Mouse (Mus musculus) heart, embryonic 13.5 days (tissue): ENCODE results near the gene Map2k6. TPM values are rescaled to one million over a fixed set of nuclear protein-coding genes. Genes with fewer than 3 reads are reported as not detected.

Experiments
- ATAC-seq: fragments of 200-750 bp; cut with Nextera tagmentation; 2 replicates; pipeline ENCODE4 v1.8.0; 2017; ENCODE audit warnings: moderate TSS enrichment; ENCODE audit not compliant: insufficient number of reproducible peaks, low FRiP score, low TSS enrichment; ENCODE audit errors: extremely low read depth
- H3K27ac ChIP-seq: fragments of 300-500 bp; sonication (generic); replicated peaks from 2 replicates; pipeline ENCODE4 v1.5.1; 2015; ENCODE audit warnings: moderate library complexity, mild to moderate bottlenecking, inconsistent platforms
- H3K27me3 ChIP-seq: fragments of 300-500 bp; sonication (generic); replicated peaks from 2 replicates; pipeline ENCODE4 v1.6.1; 2015; ENCODE audit warnings: mild to moderate bottlenecking, inconsistent platforms
- H3K36me3 ChIP-seq: fragments of 300-500 bp; sonication (generic); 2 replicates; pipeline ENCODE4 v1.6.1; 2015; ENCODE audit warnings: mild to moderate bottlenecking, inconsistent platforms
- H3K4me1 ChIP-seq: fragments of 300-500 bp; sonication (generic); 2 replicates; pipeline ENCODE4 v1.6.1; 2015; ENCODE audit warnings: inconsistent platforms
- H3K4me2 ChIP-seq: fragments of 300-500 bp; sonication (generic); 2 replicates; pipeline ENCODE4 v1.6.1; 2015; ENCODE audit warnings: inconsistent platforms, mild to moderate bottlenecking, moderate library complexity
- H3K4me3 ChIP-seq: fragments of 300-500 bp; sonication (generic); 2 replicates; pipeline ENCODE4 v1.5.1; 2015; ENCODE audit warnings: moderate library complexity, mild to moderate bottlenecking, inconsistent platforms
- H3K9ac ChIP-seq: fragments of 300-500 bp; sonication (generic); 2 replicates; pipeline ENCODE4 v1.6.1; 2015; ENCODE audit warnings: inconsistent platforms, mild to moderate bottlenecking, moderate library complexity
- H3K9me3 ChIP-seq: fragments of 300-500 bp; sonication (generic); 2 replicates; pipeline ENCODE4 v1.6.1; 2016; ENCODE audit warnings: inconsistent platforms
- WGBS: fragments of 180-500 bp; shearing (Covaris S2); methylation state at CpG from one replicate; pipeline ENCODE4 v1.1.7; 2015; ENCODE audit warnings: mixed read lengths; 5-methylcytosine and 5-hydroxymethylcytosine counted together
- polyA plus RNA-seq: library from polyadenylated mRNA; unstranded; fragments of >200 nt; fragmentation: Nextera tagmentation; extraction: Ambion mirVana; gene quantifications from 2 replicates; pipeline ENCODE4 v1.2.1, GENCODE M21; 2015

The Map2k6 gene
- polyA plus RNA-seq, 1 experiment from 2014 or later, result 14.4 TPM

DNA sequence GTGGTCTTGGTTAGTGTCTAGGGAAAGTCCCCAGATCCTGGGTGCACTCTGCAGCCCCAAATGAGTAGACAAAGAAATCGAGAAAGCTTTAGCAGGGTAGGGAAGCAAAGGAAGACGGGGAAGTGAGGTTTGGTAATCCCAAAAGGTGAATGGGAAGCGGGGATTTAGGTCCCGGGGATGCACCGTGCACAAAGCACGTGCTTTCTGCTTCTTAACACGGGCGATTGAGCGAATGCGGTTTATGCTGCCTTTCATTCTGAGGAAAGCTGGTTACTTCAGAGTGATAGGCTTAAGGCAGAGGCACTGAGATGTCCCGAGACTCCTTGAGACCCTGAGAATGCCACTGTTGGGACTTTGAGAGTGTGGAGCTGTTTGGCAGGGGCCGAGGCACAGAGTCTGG, 38.1 kb downstream of the Map2k6 start:
- no peak for ATAC-seq
- 77% methylated on average over 12 of the region's 12 CpGs for WGBS
- Histone ChIP-seq H3K4me2 (no peak overlapping the region), H3K36me3 (peaks cover 6% of the 10 kb centered on the region; the same call in 1 of the 2 replicates), H3K27me3 (no peaks in the 10 kb centered on the region), H3K4me1 (0 out of 2 replicates have a peak, but pooled peaks cover 10% of the 10 kb centered on the region), H3K9me3 (no peaks in the 10 kb centered on the region), H3K9ac (no peak overlapping the region), H3K27ac (no peak overlapping the region), H3K4me3 (no peak overlapping the region)

DNA sequence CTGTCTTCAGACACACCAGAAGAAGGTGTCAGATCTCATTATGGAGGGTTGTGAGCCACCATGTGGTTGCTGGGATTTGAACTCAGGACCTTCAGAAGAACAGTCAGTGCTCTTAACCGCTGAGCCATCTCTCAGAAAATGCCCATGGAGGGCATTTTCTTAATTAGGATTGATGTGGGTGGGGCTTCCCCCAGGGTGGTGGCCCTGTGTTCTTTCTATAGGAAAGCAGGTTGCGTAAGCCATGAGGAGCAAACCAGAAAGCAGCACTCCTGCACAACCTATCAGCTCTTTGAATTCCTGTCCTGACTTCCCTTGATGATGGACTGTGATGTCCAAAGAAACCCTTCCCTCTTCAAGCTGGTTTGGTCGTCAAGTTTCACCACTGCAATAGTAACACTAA, 39.2 kb downstream of the Map2k6 start:
- no peak for ATAC-seq
- Histone ChIP-seq H3K9me3 (no peaks in the 10 kb centered on the region), H3K36me3 (peaks cover 6% of the 10 kb centered on the region; the same call in 1 of the 2 replicates), H3K4me2 (no peak overlapping the region), H3K27me3 (no peaks in the 10 kb centered on the region), H3K4me1 (0 out of 2 replicates have a peak, but pooled peaks cover 10% of the 10 kb centered on the region), H3K4me3 (no peak overlapping the region), H3K27ac (no peak overlapping the region), H3K9ac (no peak overlapping the region)
- WGBS, result 85% methylated on average over 3 of the region's 3 CpGs

- H3K9ac ChIP-seq, result no peak overlapping the region
- no peak overlapping the region for H3K4me3 ChIP-seq
- 0 out of 2 replicates have a peak, but pooled peaks cover 10% of the 10 kb centered on the region for H3K4me1 ChIP-seq
- H3K36me3 ChIP-seq, result peaks cover 6% of the 10 kb centered on the region; the same call in 1 of the 2 replicates
- H3K9me3 ChIP-seq, result no peaks in the 10 kb centered on the region
- H3K4me2 ChIP-seq, result no peak overlapping the region
- 67% methylated on average over 4 of the region's 4 CpGs for WGBS
- H3K27ac ChIP-seq, result no peak overlapping the region
- no peak for ATAC-seq
- no peaks in the 10 kb centered on the region for H3K27me3 ChIP-seq
Measured at GRCm38 (mm10) chr11:110438700-110439296, 39.9 kb downstream of the Map2k6 start.

DNA sequence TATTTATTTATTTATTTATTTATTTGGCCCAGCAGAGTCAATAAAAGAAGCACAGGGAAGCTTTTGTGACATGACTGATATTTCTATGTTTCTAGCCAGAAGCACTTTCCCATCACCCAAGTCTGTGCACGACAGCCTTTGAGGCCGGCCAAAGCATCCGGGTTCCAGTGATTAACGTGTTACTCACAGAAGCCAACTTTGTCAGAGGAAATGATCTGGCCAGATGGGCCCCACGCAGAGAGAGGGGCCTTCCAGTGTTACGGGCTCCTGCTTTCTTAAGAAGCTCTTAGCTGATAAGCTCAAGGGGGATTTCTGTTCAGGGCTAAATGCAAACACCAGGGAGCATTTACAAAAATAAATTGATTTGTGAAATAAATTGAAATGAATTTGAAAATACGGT, 40.4 kb downstream of the Map2k6 start:
- Histone ChIP-seq H3K4me2 (no peak overlapping the region), H3K4me1 (0 out of 2 replicates have a peak, but pooled peaks cover 10% of the 10 kb centered on the region), H3K9me3 (no peaks in the 10 kb centered on the region), H3K27ac (0 out of 2 replicates have a peak overlapping the region, but pooled peaks have one; percentile 9), H3K36me3 (peaks cover 6% of the 10 kb centered on the region; the same call in 1 of the 2 replicates), H3K27me3 (no peaks in the 10 kb centered on the region), H3K9ac (no peak overlapping the region), H3K4me3 (no peak overlapping the region)
- ATAC-seq, result no peak
- 32% methylated on average over 7 of the region's 7 CpGs for WGBS

DNA sequence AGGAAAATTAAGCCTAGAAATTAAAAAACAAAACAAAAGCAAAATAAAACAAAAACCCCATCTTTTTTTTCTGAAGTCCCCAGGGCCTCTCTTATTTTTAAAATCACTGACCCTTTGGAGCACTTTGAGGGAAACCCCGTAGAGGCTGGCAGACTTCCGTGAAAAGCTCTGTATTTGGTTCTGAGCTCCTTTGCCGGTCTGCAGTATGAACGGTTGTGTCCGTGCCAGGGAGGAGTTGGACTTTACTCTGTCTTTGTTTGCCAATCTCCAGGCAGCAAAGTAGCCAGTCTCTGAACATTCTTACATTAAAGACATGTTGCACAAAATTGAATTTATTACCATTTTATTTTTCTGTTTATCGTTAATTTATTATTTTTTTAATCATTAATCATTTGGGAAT, 45.7 kb downstream of the Map2k6 start:
- 83% methylated on average over 6 of the region's 6 CpGs for WGBS

GRCm38 (mm10) chr11:110448131-110448725, 49.3 kb downstream of the Map2k6 start:
- Histone ChIP-seq H3K36me3 (no peaks in the 10 kb centered on the region), H3K4me3 (peak overlapping the region; percentile 44), H3K27me3 (peaks cover 15% of the 10 kb centered on the region), H3K9ac (peak overlapping the region; percentile 73), H3K4me2 (peak overlapping the region; percentile 77), H3K27ac (no peak overlapping the region), H3K4me1 (peaks cover 43% of the 10 kb centered on the region), H3K9me3 (no peaks in the 10 kb centered on the region)
- no peak for ATAC-seq
- 9% methylated on average over 7 of the region's 7 CpGs for WGBS

More for the DNA sequence above, 45.7 kb downstream of the Map2k6 start:
- no peaks in the 10 kb centered on the region; the same call in 1 of the 2 replicates for H3K36me3 ChIP-seq
- H3K9ac ChIP-seq, result no peak overlapping the region
- no peak overlapping the region for H3K4me2 ChIP-seq
- H3K4me3 ChIP-seq, result no peak overlapping the region
- no peaks in the 10 kb centered on the region for H3K9me3 ChIP-seq
- peaks cover 20% of the 10 kb centered on the region for H3K4me1 ChIP-seq
- H3K27me3 ChIP-seq, result peaks cover 15% of the 10 kb centered on the region
- H3K27ac ChIP-seq, result no peak overlapping the region
- no peak for ATAC-seq

- 6% methylated on average over 12 of the region's 12 CpGs for WGBS
- Histone ChIP-seq H3K9me3 (no peaks in the 10 kb centered on the region), H3K9ac (peak overlapping the region; percentile 73), H3K27me3 (peaks cover 15% of the 10 kb centered on the region), H3K36me3 (no peaks in the 10 kb centered on the region), H3K4me3 (peak overlapping the region; percentile 44), H3K4me2 (peak overlapping the region; percentile 77), H3K4me1 (peaks cover 43% of the 10 kb centered on the region), H3K27ac (no peak overlapping the region)
- ATAC-seq, result no peak
Measured at GRCm38 (mm10) chr11:110448726-110449161, 49.8 kb downstream of the Map2k6 start.

DNA sequence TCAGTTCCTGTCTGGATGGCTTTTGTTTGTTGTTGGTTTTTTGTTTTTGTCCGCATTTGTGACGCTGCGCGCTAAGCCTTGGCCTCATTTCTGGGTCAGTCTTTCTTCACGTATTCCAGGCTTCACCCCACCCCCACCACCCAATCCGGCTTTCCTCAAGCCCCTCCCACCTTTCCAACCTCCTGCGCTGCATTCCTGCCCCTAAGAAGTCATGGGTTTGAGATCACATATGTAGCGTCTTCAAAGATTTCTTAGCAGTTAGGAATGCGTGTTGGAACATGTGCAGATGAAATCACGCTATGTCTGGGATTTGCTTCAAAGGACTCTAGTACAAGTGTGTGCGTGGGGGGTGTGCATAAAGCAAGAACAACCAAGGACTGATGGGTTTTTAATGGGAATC, 50.3 kb downstream of the Map2k6 start:
- peak overlapping the region; percentile 73 for H3K9ac ChIP-seq
- H3K4me3 ChIP-seq, result peak overlapping the region; percentile 44
- no peak for ATAC-seq
- H3K9me3 ChIP-seq, result no peaks in the 10 kb centered on the region
- H3K36me3 ChIP-seq, result no peaks in the 10 kb centered on the region
- no peak overlapping the region for H3K27ac ChIP-seq
- H3K4me2 ChIP-seq, result peak overlapping the region; percentile 77
- peaks cover 43% of the 10 kb centered on the region for H3K4me1 ChIP-seq
- 15% methylated on average over 11 of the region's 11 CpGs for WGBS
- H3K27me3 ChIP-seq, result peaks cover 15% of the 10 kb centered on the region

- no peaks in the 10 kb centered on the region for H3K36me3 ChIP-seq
- no peak overlapping the region for H3K27ac ChIP-seq
- peaks cover 43% of the 10 kb centered on the region for H3K4me1 ChIP-seq
- WGBS, result 44% methylated on average over 15 of the region's 15 CpGs
- H3K9ac ChIP-seq, result no peak overlapping the region
- H3K4me3 ChIP-seq, result no peak overlapping the region
- peaks cover 14% of the 10 kb centered on the region for H3K27me3 ChIP-seq
- peak overlapping the region; percentile 50 for H3K4me2 ChIP-seq
- ATAC-seq, result no peak
- no peaks in the 10 kb centered on the region for H3K9me3 ChIP-seq
Measured at GRCm38 (mm10) chr11:110450091-110450757, 51.3 kb downstream of the Map2k6 start.

DNA sequence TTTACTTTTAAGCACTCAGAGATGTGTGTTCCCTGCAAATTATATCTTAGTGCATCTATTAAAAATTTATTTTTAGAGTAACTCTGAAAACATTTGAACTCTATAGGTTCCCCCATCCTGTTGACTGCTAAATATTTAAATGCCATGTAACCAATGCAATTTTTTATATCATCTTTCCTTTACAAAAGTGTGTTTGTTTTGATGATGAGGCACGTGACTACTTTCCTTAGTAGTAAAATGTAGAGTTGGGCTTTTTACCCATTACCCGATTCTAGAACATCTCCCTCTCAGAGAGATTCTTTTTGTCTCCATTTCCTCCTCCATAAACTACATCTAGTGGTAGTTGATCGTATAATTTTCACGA, 51.8 kb downstream of the Map2k6 start:
- H3K9me3 ChIP-seq, result no peaks in the 10 kb centered on the region
- no peaks in the 10 kb centered on the region for H3K36me3 ChIP-seq
- no peak overlapping the region for H3K4me2 ChIP-seq
- ATAC-seq, result no peak
- peaks cover 12% of the 10 kb centered on the region for H3K27me3 ChIP-seq
- no peak overlapping the region for H3K4me3 ChIP-seq
- 65% methylated on average over 4 of the region's 4 CpGs for WGBS
- H3K9ac ChIP-seq, result no peak overlapping the region
- no peak overlapping the region for H3K27ac ChIP-seq
- H3K4me1 ChIP-seq, result peaks cover 43% of the 10 kb centered on the region

DNA sequence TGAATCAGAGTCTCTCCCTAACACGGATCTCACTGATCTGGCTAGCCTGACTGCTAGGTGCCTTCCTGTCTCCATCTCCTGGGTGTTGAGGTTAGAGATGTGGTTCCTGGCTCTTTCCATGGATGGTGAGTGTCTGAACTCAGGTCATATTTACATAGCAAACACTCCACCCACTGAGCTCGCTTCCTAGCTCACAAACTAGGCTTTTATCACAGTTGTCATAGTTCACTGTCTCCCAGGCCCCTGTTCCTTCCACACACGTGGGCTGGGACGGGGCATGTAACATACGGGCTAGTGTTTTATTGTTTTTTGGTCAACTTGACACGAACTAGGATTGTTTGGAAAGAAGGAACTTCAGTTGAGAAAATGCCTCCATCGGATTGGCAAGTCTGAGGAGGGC, 52.7 kb downstream of the Map2k6 start:
- H3K27me3 ChIP-seq, result peaks cover 13% of the 10 kb centered on the region
- H3K27ac ChIP-seq, result no peak overlapping the region
- peaks cover 43% of the 10 kb centered on the region for H3K4me1 ChIP-seq
- no peak overlapping the region for H3K9ac ChIP-seq
- no peaks in the 10 kb centered on the region for H3K9me3 ChIP-seq
- WGBS, result 55% methylated on average over 7 of the region's 7 CpGs
- no peak overlapping the region for H3K4me3 ChIP-seq
- H3K4me2 ChIP-seq, result no peak overlapping the region
- ATAC-seq, result no peak
- H3K36me3 ChIP-seq, result no peaks in the 10 kb centered on the region
